Mouse (Mus musculus) kidney, adult 2 months (tissue): ENCODE results near the gene Nle1. TPM values are rescaled to one million over a fixed set of nuclear protein-coding genes. Genes with fewer than 3 reads are reported as not detected.
A peak's percentile ranks its signal among the peaks of the same experiment; 100 is the strongest.
"Not testable (repeated sequence)": the region's sequence is repeated elsewhere in the genome, so short reads cannot be mapped to it uniquely, and the experiment has no call there.

Experiments
- DNase-seq: peaks from one replicate; pipeline ENCODE4 v3.0.0; 2021
- H3K27ac ChIP-seq: fragments of 200-500 bp; 2 replicates; pipeline ENCODE4 v1.5.1; 2012; ENCODE audit warnings: low read depth, low read length, control low read depth, inconsistent platforms; ENCODE audit not compliant: insufficient read depth
- H3K27me3 ChIP-seq: fragments of 200-500 bp; replicated peaks from 2 replicates; pipeline ENCODE4 v1.6.1; 2012; ENCODE audit warnings: mild to moderate bottlenecking, moderate library complexity, low read length, inconsistent platforms; ENCODE audit not compliant: control insufficient read depth, insufficient read depth
- H3K36me3 ChIP-seq: fragments of 200-500 bp; 2 replicates; pipeline ENCODE4 v1.6.1; 2012; ENCODE audit warnings: mild to moderate bottlenecking, moderate library complexity, low read length, inconsistent platforms; ENCODE audit not compliant: control insufficient read depth, insufficient read depth
- H3K4me1 ChIP-seq: fragments of 200-500 bp; 2 replicates; pipeline ENCODE4 v1.6.1; 2011; ENCODE audit warnings: low read length; ENCODE audit not compliant: control insufficient read depth, insufficient read depth
- H3K4me3 ChIP-seq: fragments of 200-500 bp; 2 replicates; pipeline ENCODE4 v1.5.1; 2011; ENCODE audit warnings: mild to moderate bottlenecking, low read depth, low read length, control low read depth; ENCODE audit not compliant: insufficient read depth
- CTCF ChIP-seq: fragments of 200-500 bp; conservative IDR thresholded peaks from 2 replicates; pipeline ENCODE4 v1.5.1; 2011; ENCODE audit warnings: low read depth, mild to moderate bottlenecking, control low read depth, low read length, moderate library complexity, mixed read lengths; ENCODE audit not compliant: insufficient read depth, insufficient read length
- POLR2A ChIP-seq: fragments of 200-500 bp; IDR thresholded peaks from one replicate; pipeline ENCODE4 v1.6.1; 2011; ENCODE audit warnings: low read depth, low read length, control low read depth
- WGBS: fragments of 180-500 bp; shearing (Covaris S2); methylation state at CpG from one replicate; pipeline ENCODE4 v1.1.7; 2018; 5-methylcytosine and 5-hydroxymethylcytosine counted together
- polyA plus RNA-seq: library from polyadenylated mRNA; depleted of rRNA; stranded (reverse); fragments of >200 nt; gene quantifications from 2 replicates; pipeline ENCODE4 v1.2.3, GENCODE M21; 2012

Gene Nle1
- polyA plus RNA-seq, 1 experiment, result 16.9 TPM

- peak; percentile 85 for DNase-seq
- Histone ChIP-seq H3K27ac (peak overlapping the region; percentile 92), H3K4me3 (peak overlapping the region; percentile 11)
Observed at GRCm38 (mm10) chr11:82949036-82949435, 40.8 kb upstream of the Nle1 start.

GRCm38 (mm10) chr11:82947457-82947856, 39.2 kb upstream of the Nle1 start:
- Histone ChIP-seq H3K36me3 (no peaks in the 10 kb centered on the region), H3K4me3 (no peak overlapping the region), H3K27ac (no peak overlapping the region), H3K27me3 (no peaks in the 10 kb centered on the region), H3K4me1 (no peaks in the 10 kb centered on the region)
- TF ChIP-seq POLR2A, result no peak
- TF ChIP-seq CTCF, result no peak
- 55% methylated on average over 4 of the region's 4 CpGs for WGBS
- peak; percentile 18 for DNase-seq

More at GRCm38 (mm10) chr11:82949036-82949435, 40.8 kb upstream of the Nle1 start:
- H3K36me3 ChIP-seq, result no peaks in the 10 kb centered on the region
- no peaks in the 10 kb centered on the region for H3K4me1 ChIP-seq
- TF ChIP-seq POLR2A (no peak), CTCF (no peak)
- no peaks in the 10 kb centered on the region for H3K27me3 ChIP-seq
- WGBS, result 63% methylated on average over 9 of the region's 9 CpGs

DNA sequence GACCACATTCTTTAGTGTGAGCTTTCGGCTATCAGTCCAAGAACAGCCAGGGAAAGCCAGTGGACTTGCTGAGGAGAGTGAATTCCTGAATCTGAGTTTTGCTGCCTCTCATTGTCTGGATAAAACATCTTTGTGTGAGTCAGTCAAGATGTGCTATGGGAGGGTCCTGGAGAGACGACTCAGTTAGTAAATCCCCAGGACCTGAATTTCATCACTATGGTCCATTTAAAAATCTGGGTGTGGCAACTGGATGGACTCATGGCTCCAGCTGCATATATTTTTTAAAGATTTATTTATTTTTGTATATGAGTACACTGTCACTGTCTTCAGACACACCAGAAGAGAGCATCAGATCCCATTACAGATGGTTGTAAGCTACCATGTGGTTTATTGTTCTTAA, 37.4 kb upstream of the Nle1 start:
- Histone ChIP-seq H3K27ac (no peak overlapping the region), H3K4me3 (no peak overlapping the region), H3K4me1 (no peaks in the 10 kb centered on the region), H3K36me3 (no peaks in the 10 kb centered on the region), H3K27me3 (no peaks in the 10 kb centered on the region)
- no peak for TF ChIP-seq POLR2A
- TF ChIP-seq CTCF, result no peak
- 79% methylated on average over 2 of the region's 2 CpGs for WGBS
- DNase-seq, result no peak

- TF ChIP-seq CTCF, result no peak
- TF ChIP-seq POLR2A, result no peak
- no peak for DNase-seq
- H3K4me3 ChIP-seq, result no peak overlapping the region
- WGBS, result 59% methylated on average over 6 of the region's 6 CpGs
- H3K27ac ChIP-seq, result no peak overlapping the region
- no peaks in the 10 kb centered on the region for H3K27me3 ChIP-seq
- no peaks in the 10 kb centered on the region for H3K36me3 ChIP-seq
- no peaks in the 10 kb centered on the region for H3K4me1 ChIP-seq
Observed at GRCm38 (mm10) chr11:82943336-82943735, 35.1 kb upstream of the Nle1 start.

- no peak for TF ChIP-seq CTCF
- no peak for TF ChIP-seq POLR2A
- H3K27ac ChIP-seq, result 0 out of 2 replicates have a peak overlapping the region, but pooled peaks have one; percentile 26
- H3K4me1 ChIP-seq, result peaks cover 5% of the 10 kb centered on the region; the same call in 1 of the 2 replicates
- 2% methylated on average over 28 of the region's 29 CpGs for WGBS
- DNase-seq, result no peak
- peak overlapping the region; percentile 66 for H3K4me3 ChIP-seq
- no peaks in the 10 kb centered on the region for H3K36me3 ChIP-seq
- H3K27me3 ChIP-seq, result no peaks in the 10 kb centered on the region; the same call in 1 of the 2 replicates
Observed at GRCm38 (mm10) chr11:82933186-82933585, 25.0 kb upstream of the Nle1 start.

GRCm38 (mm10) chr11:82931671-82932450, 23.6 kb upstream of the Nle1 start:
- not testable (repeated sequence) for H3K36me3 ChIP-seq, H3K27ac ChIP-seq, DNase-seq, H3K27me3 ChIP-seq, H3K4me1 ChIP-seq
- H3K4me3 ChIP-seq, result peak overlapping the region; percentile 47
- 1% methylated on average over 118 of the region's 119 CpGs for WGBS

DNA sequence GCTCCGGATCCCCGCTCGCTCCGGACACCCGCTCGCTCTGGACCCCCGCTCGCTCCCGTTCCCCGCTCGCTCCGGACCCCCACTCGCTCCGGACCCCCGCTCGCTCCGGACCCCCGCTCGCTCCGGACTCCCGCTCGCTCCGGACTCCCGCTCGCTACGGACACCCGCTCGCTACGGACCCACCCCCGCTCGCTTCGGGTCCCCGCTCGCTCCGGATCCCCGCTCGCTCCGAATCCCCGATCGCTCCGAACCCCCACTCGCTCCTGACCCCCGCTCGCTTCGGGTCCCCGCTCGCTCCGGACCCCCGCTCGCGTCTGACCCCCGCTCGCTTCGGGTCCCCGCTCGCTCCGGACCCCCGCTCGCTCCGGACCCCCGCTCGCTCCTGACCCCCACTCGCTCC, 22.9 kb upstream of the Nle1 start:
- not testable (repeated sequence) for H3K27ac ChIP-seq, H3K4me1 ChIP-seq, H3K27me3 ChIP-seq, DNase-seq, H3K36me3 ChIP-seq
- WGBS, result under 1% methylated on average over 63 of the region's 63 CpGs
- H3K4me3 ChIP-seq, result peak overlapping the region; percentile 45

GRCm38 (mm10) chr11:82930391-82930955, 22.3 kb upstream of the Nle1 start:
- not testable (repeated sequence) for H3K4me1 ChIP-seq, H3K27me3 ChIP-seq, DNase-seq, H3K36me3 ChIP-seq, H3K27ac ChIP-seq
- 2% methylated on average over 79 of the region's 85 CpGs for WGBS
- H3K4me3 ChIP-seq, result peak overlapping the region; percentile 30; the same call in 1 of the 2 replicates
